Mouse (Mus musculus): ENCODE data around the gene Gm12394.
"Not testable (repeated sequence)": the region's sequence is repeated elsewhere in the genome, so short reads cannot be mapped to it uniquely, and the experiment has no call there.

Gene Gm12394

GRCm38 (mm10) chr4:42856671-42857070 is at the start of gene Gm12394:
Gm12394 (minus strand) TSS chr4:42856771.
- DNase-seq = not testable (repeated sequence)

GRCm38 (mm10) chr4:42904966-42905365 is 48.4 kb upstream of the Gm12394 start:
- no peak for DNase-seq

GRCm38 (mm10) chr4:42904523-42904922 is 48.0 kb upstream of the Gm12394 start:
- no peak for DNase-seq

GRCm38 (mm10) chr4:42903942-42904341 is 47.4 kb upstream of the Gm12394 start:
- no peak for DNase-seq

- no peak for DNase-seq
Observed at GRCm38 (mm10) chr4:42902730-42903129, 46.2 kb upstream of the Gm12394 start.

- DNase-seq = peak; percentile 51
Observed at GRCm38 (mm10) chr4:42902174-42902573, 45.6 kb upstream of the Gm12394 start.

- no peak for DNase-seq
Observed at GRCm38 (mm10) chr4:42900878-42901277, 44.3 kb upstream of the Gm12394 start.

GRCm38 (mm10) chr4:42898914-42899313 is 42.3 kb upstream of the Gm12394 start:
- no peak for DNase-seq

- no peak for DNase-seq
Observed at GRCm38 (mm10) chr4:42895118-42895517, 38.5 kb upstream of the Gm12394 start.

- DNase-seq = no peak
Observed at GRCm38 (mm10) chr4:42891176-42891575, 34.6 kb upstream of the Gm12394 start.

GRCm38 (mm10) chr4:42888806-42889205 is 32.2 kb upstream of the Gm12394 start:
- DNase-seq = no peak

- DNase-seq = no peak
Observed at GRCm38 (mm10) chr4:42886926-42887325, 30.4 kb upstream of the Gm12394 start.

- no peak for DNase-seq
Observed at GRCm38 (mm10) chr4:42880677-42880948, 24.0 kb upstream of the Gm12394 start.

- no peak for DNase-seq
Observed at GRCm38 (mm10) chr4:42879829-42880676, 23.5 kb upstream of the Gm12394 start.

- DNase-seq = no peak
Observed at GRCm38 (mm10) chr4:42877657-42878056, 21.1 kb upstream of the Gm12394 start.

- DNase-seq = peak; percentile 34
Observed at GRCm38 (mm10) chr4:42876586-42877291, 20.2 kb upstream of the Gm12394 start.

- DNase-seq = no peak
Observed at GRCm38 (mm10) chr4:42874134-42874533, 17.6 kb upstream of the Gm12394 start, which contains the start of gene Fam205c. Fam205c (minus strand) TSS chr4:42874234.

- no peak for DNase-seq
Observed at GRCm38 (mm10) chr4:42872746-42873435, 16.3 kb upstream of the Gm12394 start.

- no peak for DNase-seq
Observed at GRCm38 (mm10) chr4:42872151-42872550, 15.6 kb upstream of the Gm12394 start.

GRCm38 (mm10) chr4:42870748-42871147 is 14.2 kb upstream of the Gm12394 start:
- DNase-seq = no peak

GRCm38 (mm10) chr4:42868193-42868592 is 11.6 kb upstream of the Gm12394 start:
- DNase-seq = no peak

- DNase-seq = no peak
Observed at GRCm38 (mm10) chr4:42867390-42867789, 10.8 kb upstream of the Gm12394 start.

GRCm38 (mm10) chr4:42863487-42863886 is 6.9 kb upstream of the Gm12394 start:
- DNase-seq = not testable (repeated sequence)

- not testable (repeated sequence) for DNase-seq
Observed at GRCm38 (mm10) chr4:42860483-42860882, 3.9 kb upstream of the Gm12394 start.

Data from right cerebral cortex, postnatal 4 days (tissue).